Mouse (Mus musculus) embryonic fibroblast, embryonic 13.5 days (primary cell): ENCODE results near the gene Ptprt.

Experiments
- CTCF ChIP-seq: IDR thresholded peaks from 2 replicates; pipeline ENCODE4 v1.5.1; 2011; ENCODE audit warnings: mild to moderate bottlenecking, control low read depth, low read length, moderate library complexity, borderline replicate concordance; ENCODE audit not compliant: insufficient read depth
- POLR2A ChIP-seq: IDR thresholded peaks from 2 replicates; pipeline ENCODE4 v1.6.1; 2011; ENCODE audit warnings: low read depth, mild to moderate bottlenecking, control low read depth, low read length, moderate library complexity

- no peak for TF ChIP-seq POLR2A
- no peak for TF ChIP-seq CTCF
These were observed 38.1 kb upstream of the Ptprt start for GRCm38 (mm10) chr2:162699036-162699435.
